Mouse (Mus musculus): ENCODE results near the gene Pomgnt2. TPM values are rescaled to one million over a fixed set of nuclear protein-coding genes. Genes with fewer than 3 reads are reported as not detected.

The Pomgnt2 gene
- polyA plus RNA-seq, 1 experiment: 16.7 TPM

DNA sequence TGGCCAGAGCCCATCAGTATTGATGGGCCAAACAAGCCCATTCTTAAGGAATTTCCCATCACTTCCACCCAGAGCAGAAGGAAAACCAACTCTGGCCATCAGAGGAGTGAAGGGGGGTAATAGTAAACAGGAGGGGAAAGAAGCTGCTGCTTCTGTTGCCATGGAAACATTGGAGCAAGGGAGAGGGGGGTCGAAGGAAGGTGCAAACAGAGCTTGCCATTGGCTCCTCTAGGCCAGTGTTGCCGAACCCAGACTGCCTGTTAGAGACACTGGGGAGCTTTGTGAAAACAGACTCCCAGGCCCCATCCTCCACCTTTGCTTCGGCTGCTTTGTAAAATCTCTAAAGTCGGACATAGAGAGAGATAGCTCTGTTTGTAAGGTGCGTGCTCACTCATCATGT is 33.8 kb upstream of the Pomgnt2 start:
- 81% methylated on average over 5 of the region's 5 CpGs for WGBS
- no peak for DNase-seq
- Histone ChIP-seq H3K4me1 (ENCODE audit: control insufficient read depth, insufficient read depth, low read length) (peaks cover 19% of the 10 kb centered on the region), H3K36me3 (ENCODE audit: control insufficient read depth, insufficient read depth, low read length) (no peaks in the 10 kb centered on the region), H3K27me3 (replicated peaks; ENCODE audit: control insufficient read depth, insufficient read depth, low read length) (no peaks in the 10 kb centered on the region), H3K27ac (ENCODE audit: insufficient read depth, low read depth, low read length) (no peak overlapping the region), H3K4me3 (ENCODE audit: insufficient read depth, low read depth, low read length) (no peak overlapping the region)
- no peak for TF ChIP-seq CTCF (conservative IDR thresholded peaks at IDR 0.05; ENCODE audit: insufficient read depth, insufficient read length, low read depth, low read length)
- TF ChIP-seq POLR2A (IDR thresholded peaks at IDR 0.05; ENCODE audit: low read depth, low read length): no peak

DNA sequence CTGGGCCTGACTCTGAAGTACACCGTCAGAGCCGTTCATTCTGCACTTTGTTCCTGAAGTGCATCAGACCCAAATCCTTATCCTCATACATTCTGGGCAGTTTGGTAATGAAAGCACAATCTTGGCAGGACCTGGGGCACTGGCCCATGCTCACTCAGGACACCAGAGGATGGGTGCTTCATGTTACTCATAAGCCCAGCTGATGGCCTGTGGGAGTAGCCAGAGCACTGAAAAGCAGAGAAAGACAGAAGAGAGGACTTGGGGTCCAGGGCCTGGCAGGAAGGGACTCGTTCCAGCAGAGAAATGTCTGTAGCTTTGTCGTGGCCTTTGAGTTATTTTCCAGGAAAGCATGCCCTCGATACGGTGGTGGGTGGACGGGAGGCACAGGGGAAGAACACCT is 32.9 kb upstream of the Pomgnt2 start:
- DNase-seq: peak; percentile 32
- WGBS: 82% methylated on average over 7 of the region's 7 CpGs
- Histone ChIP-seq H3K27ac (ENCODE audit: insufficient read depth, low read depth, low read length) (no peak overlapping the region), H3K36me3 (ENCODE audit: control insufficient read depth, insufficient read depth, low read length) (no peaks in the 10 kb centered on the region), H3K27me3 (replicated peaks; ENCODE audit: control insufficient read depth, insufficient read depth, low read length) (no peaks in the 10 kb centered on the region), H3K4me3 (ENCODE audit: insufficient read depth, low read depth, low read length) (no peak overlapping the region), H3K4me1 (ENCODE audit: control insufficient read depth, insufficient read depth, low read length) (peaks cover 19% of the 10 kb centered on the region)
- no peak for TF ChIP-seq CTCF (conservative IDR thresholded peaks at IDR 0.05; ENCODE audit: insufficient read depth, insufficient read length, low read depth, low read length)
- no peak for TF ChIP-seq POLR2A (IDR thresholded peaks at IDR 0.05; ENCODE audit: low read depth, low read length)

DNA sequence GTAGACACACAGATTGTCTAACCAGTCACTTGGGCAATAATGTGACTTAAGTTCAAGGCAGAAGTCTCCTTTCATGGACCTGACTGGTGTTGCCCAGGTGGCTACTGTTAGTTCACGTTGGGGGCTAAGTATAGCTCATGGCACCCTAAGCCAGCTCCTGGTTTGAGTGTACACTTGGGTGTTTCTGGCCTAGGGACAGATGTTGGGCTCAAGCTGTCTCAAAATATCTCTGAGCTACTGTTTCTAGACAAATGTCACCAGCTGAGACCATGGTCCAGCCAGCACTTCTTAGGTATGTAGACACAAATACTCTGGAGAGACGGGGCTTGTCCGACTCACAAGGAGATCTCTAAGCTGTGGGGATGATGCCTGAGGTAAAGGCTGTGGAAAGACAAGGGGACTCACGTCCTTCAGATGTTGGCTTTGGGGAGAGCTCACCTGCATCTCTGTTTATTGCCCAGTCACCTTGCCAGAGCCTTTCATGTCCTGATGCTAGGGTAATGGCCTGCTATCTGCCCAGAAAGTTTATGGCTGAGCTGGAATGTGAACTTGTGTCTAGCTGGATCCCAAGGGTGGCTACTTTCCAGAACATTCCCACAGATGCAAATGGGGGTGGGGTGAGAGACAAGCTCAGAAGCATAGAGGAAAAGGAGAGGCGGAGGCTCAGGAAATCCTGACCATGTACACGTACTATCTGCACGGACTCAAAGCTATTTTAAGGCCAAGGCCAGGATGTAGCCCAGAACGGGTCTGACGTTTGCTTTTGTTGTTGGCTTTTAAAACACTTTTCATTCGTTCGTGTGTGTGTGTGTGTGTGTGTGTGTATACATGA is 31.2 kb upstream of the Pomgnt2 start:
- WGBS: 62% methylated on average over 11 of the region's 11 CpGs
- no peak overlapping the region for H3K4me3 ChIP-seq (ENCODE audit: insufficient read depth, low read depth, low read length)
- H3K27me3 ChIP-seq (replicated peaks; ENCODE audit: control insufficient read depth, insufficient read depth, low read length): no peaks in the 10 kb centered on the region
- H3K36me3 ChIP-seq (ENCODE audit: control insufficient read depth, insufficient read depth, low read length): no peaks in the 10 kb centered on the region
- peak; percentile 92 for DNase-seq
- peak overlapping the region; percentile 84 for H3K27ac ChIP-seq (ENCODE audit: insufficient read depth, low read depth, low read length)
- peaks cover 32% of the 10 kb centered on the region for H3K4me1 ChIP-seq (ENCODE audit: control insufficient read depth, insufficient read depth, low read length)
- TF ChIP-seq POLR2A (IDR thresholded peaks at IDR 0.05; ENCODE audit: low read depth, low read length) (no peak), CTCF (conservative IDR thresholded peaks at IDR 0.05; ENCODE audit: insufficient read depth, insufficient read length, low read depth, low read length) (no peak)

DNA sequence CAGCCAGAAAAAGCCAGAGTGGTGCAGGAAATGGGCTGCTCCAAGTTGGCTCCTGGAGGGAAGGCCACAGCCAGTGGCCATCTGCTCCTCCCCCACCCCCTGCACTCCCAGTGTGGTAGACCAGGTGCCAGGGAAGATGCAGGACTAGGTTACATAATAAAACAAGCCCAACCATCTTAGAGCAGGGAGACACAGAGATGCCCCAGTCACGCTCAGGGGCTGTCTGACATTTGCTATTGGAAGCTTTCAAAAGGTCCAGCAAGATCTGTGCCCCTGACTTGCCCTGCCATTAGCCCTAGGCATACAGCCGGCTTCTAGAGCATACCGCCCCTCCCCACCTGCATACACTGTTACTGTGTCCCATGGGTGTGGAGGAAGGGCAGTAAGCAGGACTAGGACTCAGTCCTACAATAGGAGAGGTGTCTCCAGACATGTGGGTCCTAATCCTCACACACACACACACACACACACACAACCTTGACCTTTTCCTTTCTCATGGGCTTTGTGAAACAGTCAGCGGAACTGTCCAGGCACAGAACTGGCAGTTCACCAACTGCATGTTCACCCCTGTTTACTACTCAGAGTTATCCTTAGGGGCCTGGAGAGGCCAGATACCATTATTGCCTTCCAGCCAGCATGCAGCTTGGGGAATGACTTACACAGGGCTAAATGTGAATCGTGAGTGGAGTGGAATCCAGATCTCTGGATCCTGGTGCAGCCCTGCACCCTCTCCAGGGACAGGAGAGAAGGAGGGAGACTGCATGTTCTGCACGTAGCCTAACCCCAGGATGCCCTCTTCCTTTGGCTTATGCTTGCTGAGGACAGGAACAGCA is 30.4 kb upstream of the Pomgnt2 start:
- peak overlapping the region; percentile 84 for H3K27ac ChIP-seq (ENCODE audit: insufficient read depth, low read depth, low read length)
- H3K27me3 ChIP-seq (replicated peaks; ENCODE audit: control insufficient read depth, insufficient read depth, low read length): no peaks in the 10 kb centered on the region
- H3K4me1 ChIP-seq (ENCODE audit: control insufficient read depth, insufficient read depth, low read length): peaks cover 36% of the 10 kb centered on the region
- no peaks in the 10 kb centered on the region for H3K36me3 ChIP-seq (ENCODE audit: control insufficient read depth, insufficient read depth, low read length)
- TF ChIP-seq CTCF (conservative IDR thresholded peaks at IDR 0.05; ENCODE audit: insufficient read depth, insufficient read length, low read depth, low read length) (no peak), POLR2A (IDR thresholded peaks at IDR 0.05; ENCODE audit: low read depth, low read length) (no peak)
- 52% methylated on average over 6 of the region's 6 CpGs for WGBS
- peak; percentile 84 for DNase-seq
- no peak overlapping the region for H3K4me3 ChIP-seq (ENCODE audit: insufficient read depth, low read depth, low read length)

DNA sequence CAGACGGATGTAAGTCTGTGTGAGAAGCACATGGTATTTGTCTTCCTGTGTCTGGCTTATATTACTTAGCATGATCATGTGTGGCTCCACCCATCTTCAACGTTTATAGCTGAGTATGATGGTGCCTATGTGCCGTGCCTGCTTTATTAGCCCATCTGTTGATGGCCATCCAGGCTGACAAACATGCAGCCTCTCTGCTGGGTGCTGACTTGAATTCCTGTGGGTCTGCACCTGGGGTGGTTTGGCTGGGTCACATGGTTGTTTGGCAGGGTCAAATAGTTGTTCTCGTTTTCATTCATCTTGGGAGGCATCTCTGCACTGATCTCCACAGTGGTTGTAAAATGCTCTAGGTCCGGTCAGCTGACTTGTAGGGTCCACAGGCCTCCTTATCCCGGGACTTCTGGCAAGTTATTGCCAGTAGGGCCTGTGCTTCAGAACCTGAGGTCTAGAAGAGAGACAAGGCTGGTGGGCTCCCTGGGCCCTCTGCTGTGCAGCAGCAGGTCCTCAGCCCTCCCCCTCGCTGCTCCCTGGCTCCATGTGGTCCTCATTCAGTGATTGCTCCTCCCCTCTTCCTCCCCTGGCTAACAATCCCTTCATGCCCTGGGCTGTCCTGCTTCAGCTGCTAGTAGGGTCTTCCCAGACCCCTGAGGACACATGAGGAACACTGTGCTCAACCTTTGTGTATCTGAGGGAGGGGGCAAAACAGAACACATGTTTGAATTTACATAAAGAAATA is 29.1 kb upstream of the Pomgnt2 start:
- Histone ChIP-seq H3K36me3 (ENCODE audit: control insufficient read depth, insufficient read depth, low read length) (no peaks in the 10 kb centered on the region), H3K4me1 (ENCODE audit: control insufficient read depth, insufficient read depth, low read length) (peaks cover 42% of the 10 kb centered on the region), H3K27me3 (replicated peaks; ENCODE audit: control insufficient read depth, insufficient read depth, low read length) (no peaks in the 10 kb centered on the region), H3K4me3 (ENCODE audit: insufficient read depth, low read depth, low read length) (no peak overlapping the region), H3K27ac (ENCODE audit: insufficient read depth, low read depth, low read length) (peak overlapping the region; percentile 10; the same call in 1 of the 2 replicates)
- DNase-seq: no peak
- WGBS: 58% methylated on average over 7 of the region's 7 CpGs
- no peak for TF ChIP-seq POLR2A (IDR thresholded peaks at IDR 0.05; ENCODE audit: low read depth, low read length)
- TF ChIP-seq CTCF (conservative IDR thresholded peaks at IDR 0.05; ENCODE audit: insufficient read depth, insufficient read length, low read depth, low read length): no peak

DNA sequence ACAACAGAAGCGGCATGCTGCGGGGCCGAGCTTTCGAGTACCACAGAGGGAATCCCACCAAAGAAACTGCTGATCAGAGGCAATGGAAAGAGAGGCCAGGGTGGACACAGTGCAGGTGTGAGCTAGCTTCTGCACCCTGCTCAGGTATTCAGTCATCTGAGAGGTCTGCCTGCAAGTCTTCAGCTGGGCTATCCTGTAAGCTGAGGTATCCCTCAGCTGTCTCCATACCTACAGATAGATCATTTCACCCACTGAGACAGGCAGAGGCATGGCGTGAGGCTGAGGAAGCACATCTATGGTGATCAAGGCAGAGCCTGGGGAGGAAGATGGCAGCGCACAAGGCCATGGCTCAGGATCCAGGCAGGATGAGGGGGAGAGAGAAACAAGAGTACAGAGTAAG is 27.5 kb upstream of the Pomgnt2 start:
- H3K36me3 ChIP-seq (ENCODE audit: control insufficient read depth, insufficient read depth, low read length): no peaks in the 10 kb centered on the region
- WGBS: 92% methylated on average over 6 of the region's 6 CpGs
- H3K4me1 ChIP-seq (ENCODE audit: control insufficient read depth, insufficient read depth, low read length): peaks cover 45% of the 10 kb centered on the region
- TF ChIP-seq POLR2A (IDR thresholded peaks at IDR 0.05; ENCODE audit: low read depth, low read length): no peak
- no peak overlapping the region for H3K4me3 ChIP-seq (ENCODE audit: insufficient read depth, low read depth, low read length)
- DNase-seq: no peak
- no peak overlapping the region for H3K27ac ChIP-seq (ENCODE audit: insufficient read depth, low read depth, low read length)
- H3K27me3 ChIP-seq (replicated peaks; ENCODE audit: control insufficient read depth, insufficient read depth, low read length): no peaks in the 10 kb centered on the region

Measured in kidney, adult 2 months (tissue).